Mouse (Mus musculus) layer of hippocampus, adult 9-10 months (tissue): ENCODE measurements around the gene Slc43a1.
"Not testable (repeated sequence)": the region's sequence is repeated elsewhere in the genome, so short reads cannot be mapped to it uniquely, and the experiment has no call there.

ENCODE experiments used
- DNase-seq: peaks from one replicate; pipeline ENCODE4 v3.0.0; 2022; ENCODE audit warnings: low spot score

The Slc43a1 gene

DNA sequence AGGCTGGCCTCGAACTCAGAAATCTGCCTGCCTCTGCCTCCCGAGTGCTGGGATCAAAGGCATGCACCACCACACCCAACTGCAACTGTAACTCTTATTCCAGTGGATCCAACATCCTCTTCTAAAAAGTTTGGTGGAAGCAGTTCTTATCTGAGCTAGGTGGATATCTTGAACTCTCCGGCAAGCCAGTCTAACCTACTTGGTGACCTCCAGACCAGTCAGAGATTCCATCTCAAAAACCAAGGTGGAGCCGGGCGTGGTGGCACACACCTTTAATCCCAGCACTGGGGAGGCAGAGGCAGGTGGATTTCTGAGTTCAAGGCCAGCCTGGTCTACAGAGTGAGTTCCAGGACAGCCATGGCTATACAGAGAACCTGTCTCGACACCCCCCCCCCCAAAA is 58.0 kb downstream of the Slc43a1 start:
- DNase-seq: not testable (repeated sequence)

DNA sequence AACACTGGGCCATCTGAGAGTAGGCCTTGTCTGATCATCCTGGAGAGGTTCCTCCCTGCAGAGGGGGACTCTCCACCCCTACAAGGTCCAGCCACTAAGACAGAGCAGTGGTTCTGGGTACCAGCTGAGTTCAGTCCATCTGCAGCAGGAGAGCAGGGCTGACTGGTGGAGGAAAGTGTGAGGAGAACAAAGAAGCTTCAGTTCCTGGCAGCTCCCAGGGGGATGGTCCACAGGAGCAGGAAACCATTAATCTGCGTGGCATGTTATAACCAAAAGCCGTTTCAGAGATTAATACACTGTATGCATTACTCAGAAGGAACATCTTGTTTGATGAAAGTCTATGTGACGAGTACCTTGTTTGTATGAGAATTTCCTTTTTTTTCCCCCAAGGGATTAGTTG is 74.1 kb downstream of the Slc43a1 start:
- no peak for DNase-seq
